ENCODE assay signal across 26 mouse cellular contexts in genomic region chr3:84770518-84770917, GRCm38 (mm10). TPM values are rescaled to one million over a fixed set of nuclear protein-coding genes. Genes with fewer than 3 reads are reported as not detected.
A peak's percentile ranks its signal among the peaks of the same experiment; 100 is the strongest.
DNase-seq lines count a peak whose midpoint lies in the region; ATAC-seq and TF ChIP-seq lines count a peak whose summit lies in the region.
"Had no signal": no experiment of that assay in that cellular context is flagged by ENCODE, and none has a peak within 500 bp of the region (broad histone marks: within the 10 kb centered on the region; RNA-seq: fewer than 3 reads in every experiment).

No protein-coding gene starts in this region.

- no peak for TF ChIP-seq RAD21 in CH12.LX (IDR thresholded peaks at IDR 0.05; ENCODE audit: low read depth, low read length)

- no peaks in the 10 kb centered on the region for H3K27me3 ChIP-seq in liver, embryonic 15.5 days
- H3K27me3 ChIP-seq in liver, embryonic 11.5 days (replicated peaks; ENCODE audit: control insufficient read depth, insufficient read depth, low read length), result no peaks in the 10 kb centered on the region
- H3K27me3 ChIP-seq in CH12.LX (replicated peaks), result no peaks in the 10 kb centered on the region
- H3K27me3 ChIP-seq in heart, adult 2 months (ENCODE audit: control insufficient read depth, insufficient read depth, low read length), result no peaks in the 10 kb centered on the region
- H3K27me3 ChIP-seq: embryonic facial prominence, embryonic 13.5 days; forebrain, embryonic 12.5 days; forebrain, embryonic 15.5 days; hindbrain, embryonic 13.5 days had no signal

- dilution Hi-C loops in CH12.LX (cut with MboI; ENCODE audit: extremely low pct_ligation_motif_present, extremely low pct_unique_long_range_greater_than_20kb, low sequenced_read_pairs), result no loop called here

- TF ChIP-seq CTCF in CH12.LX (conservative IDR thresholded peaks at IDR 0.05 in 1 of 2, IDR thresholded peaks at IDR 0.05 in 1 of 2; ENCODE audit: low read depth in 2 of 2, low read length in 2 of 2), result no peak
- TF ChIP-seq CTCF in heart, adult 2 months (IDR thresholded peaks at IDR 0.05), result no peak

- WGBS in liver, embryonic 15.5 days (ENCODE audit: insufficient replicate concordance), result 86% methylated on average over 6 of the region's 6 CpGs
- 90% methylated on average over 6 of the region's 6 CpGs for WGBS in liver, embryonic 11.5 days
- 89% methylated on average over 6 of the region's 6 CpGs for WGBS in heart, adult 2 months

- no peaks in the 10 kb centered on the region for H3K36me3 ChIP-seq in liver, embryonic 15.5 days (replicated peaks)
- H3K36me3 ChIP-seq in liver, embryonic 11.5 days (ENCODE audit: control insufficient read depth, insufficient read depth, low read length), result no peaks in the 10 kb centered on the region
- no peaks in the 10 kb centered on the region for H3K36me3 ChIP-seq in CH12.LX (replicated peaks in 1 of 2; ENCODE audit: control insufficient read depth in 1 of 2, insufficient read depth in 1 of 2, low read length in 1 of 2)
- no peaks in the 10 kb centered on the region for H3K36me3 ChIP-seq in heart, adult 2 months (ENCODE audit: control insufficient read depth, insufficient read depth, low read length)
- H3K36me3 ChIP-seq: embryonic facial prominence, embryonic 10.5 days; embryonic facial prominence, embryonic 13.5 days; forebrain, embryonic 12.5 days; forebrain, embryonic 15.5 days; hindbrain, embryonic 10.5 days; hindbrain, embryonic 13.5 days had no signal

- H3K9ac ChIP-seq in liver, embryonic 15.5 days, result no peak overlapping the region
- H3K9ac ChIP-seq in liver, embryonic 11.5 days (ENCODE audit: low read depth, low read length), result no peak overlapping the region
- no peak overlapping the region for H3K9ac ChIP-seq in CH12.LX (ENCODE audit: insufficient read depth, low read depth)
- no peak overlapping the region for H3K9ac ChIP-seq in heart, adult 2 months (ENCODE audit: low read depth, low read length)
- H3K9ac ChIP-seq: embryonic facial prominence, embryonic 13.5 days; forebrain, embryonic 12.5 days; forebrain, embryonic 15.5 days; hindbrain, embryonic 13.5 days had no signal

- H3K4me1 ChIP-seq in liver, embryonic 15.5 days (replicated peaks), result peaks cover 43% of the 10 kb centered on the region
- peaks cover 12% of the 10 kb centered on the region for H3K4me1 ChIP-seq in liver, embryonic 11.5 days (replicated peaks; ENCODE audit: control insufficient read depth, insufficient read depth, low read length)
- peaks cover 2 to 5% of the 10 kb centered on the region in 2 experiments; a peak in 1 of 4 replicates for H3K4me1 ChIP-seq in CH12.LX (ENCODE audit: control insufficient read depth in 1 of 2, insufficient read depth in 2 of 2)
- no peaks in the 10 kb centered on the region for H3K4me1 ChIP-seq in heart, adult 2 months (ENCODE audit: control insufficient read depth, insufficient read depth, low read length)
- H3K4me1 ChIP-seq: forebrain, embryonic 12.5 days; forebrain, embryonic 15.5 days; hindbrain, embryonic 10.5 days; hindbrain, embryonic 13.5 days had no signal

- no peak for ATAC-seq in liver, embryonic 15.5 days (ENCODE audit: insufficient read depth)
- no peak for ATAC-seq in liver, embryonic 11.5 days (replicated peaks; ENCODE audit: low FRiP score)
- ATAC-seq in inflammation-experienced regulatory T-cells, adult 6 months, result peak; percentile 32
- ATAC-seq: forebrain, embryonic 15.5 days; hindbrain, embryonic 16.5 days had no signal

- no peak for TF ChIP-seq EP300 in CH12.LX (IDR thresholded peaks at IDR 0.05; ENCODE audit: low read length)
- no peak for TF ChIP-seq EP300 in heart, adult 2 months (IDR thresholded peaks at IDR 0.05; ENCODE audit: insufficient read depth, low read depth, low read length)

- no peak overlapping the region for H3K4me2 ChIP-seq in liver, embryonic 15.5 days
- no peak overlapping the region for H3K4me2 ChIP-seq in liver, embryonic 11.5 days
- H3K4me2 ChIP-seq in CH12.LX (ENCODE audit: insufficient read depth, low read depth, poor library complexity, severe bottlenecking), result peak overlapping the region; percentile 35; the same call in 1 of the 2 replicates
- H3K4me2 ChIP-seq: embryonic facial prominence, embryonic 13.5 days; forebrain, embryonic 12.5 days; forebrain, embryonic 15.5 days; heart, embryonic 11.5 days; hindbrain, embryonic 13.5 days had no signal

- in situ Hi-C loops in CH12.LX (cut with MboI; ENCODE audit: low pct_ligation_motif_present, low pct_unique_long_range_greater_than_20kb, low sequenced_read_pairs), result no loop called here

- no peak overlapping the region for H3K4me3 ChIP-seq in liver, embryonic 15.5 days (replicated peaks)
- no peak overlapping the region for H3K4me3 ChIP-seq in liver, embryonic 11.5 days (ENCODE audit: low read depth, low read length)
- H3K4me3 ChIP-seq in CH12.LX (replicated peaks in 1 of 3; ENCODE audit: low read depth in 2 of 3, low read length in 2 of 3, poor library complexity in 1 of 3), result no peak overlapping the region
- no peak overlapping the region for H3K4me3 ChIP-seq in heart, adult 2 months
- H3K4me3 ChIP-seq: embryonic facial prominence, embryonic 10.5 days; embryonic facial prominence, embryonic 13.5 days; erythroblast, embryonic 14.5 days; forebrain, embryonic 12.5 days; forebrain, embryonic 15.5 days; hindbrain, embryonic 10.5 days; hindbrain, embryonic 13.5 days had no signal

- DNase-seq in liver, embryonic 11.5 days (ENCODE audit: low spot score), result no peak
- peak; percentile 16 for DNase-seq in CD4-positive, CD25-positive, alpha-beta regulatory T cell, adult 2 months (ENCODE audit: low read depth, low spot score)
- no peak for DNase-seq in CH12.LX (ENCODE audit: extremely low read depth)
- no peak for DNase-seq in kidney, postnatal 36 days
- no peak for DNase-seq in adrenal gland, adult 18-20 months (ENCODE audit: low spot score in 2 of 2)
- no peak for DNase-seq in heart, adult 2 months
- DNase-seq: adrenal gland, adult 8-10 months; adrenal gland, postnatal 25 days; cerebellum, adult 11-12 months; cerebellum, adult 8-10 months; cerebellum, postnatal 10 days; cerebellum, postnatal 36 days; embryo, embryonic 11 days; gastrocnemius, postnatal 25 days; heart, postnatal 36 days had no signal

- H3K27ac ChIP-seq in liver, embryonic 15.5 days (replicated peaks), result 0 out of 2 replicates have a peak overlapping the region, but pooled peaks have one; percentile 35
- H3K27ac ChIP-seq in liver, embryonic 11.5 days (ENCODE audit: low read depth, low read length), result no peak overlapping the region
- H3K27ac ChIP-seq in CH12.LX (ENCODE audit: insufficient read depth, low read depth), result no peak overlapping the region
- no peak overlapping the region for H3K27ac ChIP-seq in heart, adult 2 months
- H3K27ac ChIP-seq: embryonic facial prominence, embryonic 10.5 days; embryonic facial prominence, embryonic 13.5 days; forebrain, embryonic 12.5 days; forebrain, embryonic 15.5 days; hindbrain, embryonic 10.5 days; hindbrain, embryonic 13.5 days had no signal

- no peaks in the 10 kb centered on the region for H3K9me3 ChIP-seq in liver, embryonic 15.5 days (replicated peaks)
- no peaks in the 10 kb centered on the region for H3K9me3 ChIP-seq in liver, embryonic 11.5 days (ENCODE audit: control insufficient read depth, low read length)
- peaks cover 6% of the 10 kb centered on the region for H3K9me3 ChIP-seq in CH12.LX (replicated peaks; ENCODE audit: low read length)
- H3K9me3 ChIP-seq: embryonic facial prominence, embryonic 13.5 days; forebrain, embryonic 12.5 days; forebrain, embryonic 15.5 days; hindbrain, embryonic 10.5 days; hindbrain, embryonic 13.5 days had no signal

- H3K79me2 ChIP-seq in CH12.LX (replicated peaks; ENCODE audit: control insufficient read depth, extremely low read depth, insufficient read depth, poor library complexity, severe bottlenecking), result no peaks in the 10 kb centered on the region
- no peaks in the 10 kb centered on the region for H3K79me2 ChIP-seq in heart, adult 2 months (replicated peaks; ENCODE audit: control insufficient read depth, insufficient read depth, low read length)

- intact Hi-C loops in heart, adult 2 months (cut with DNase I), result no loop called here

- no peak for TF ChIP-seq POLR2A in CH12.LX (IDR thresholded peaks at IDR 0.05; ENCODE audit: low read depth, low read length)
- no peak for TF ChIP-seq POLR2A in heart, adult 2 months (IDR thresholded peaks at IDR 0.05; ENCODE audit: insufficient read depth, low read depth, low read length)

TF ChIP-seq in CH12.LX, 34 proteins besides CTCF, POLR2A, EP300 and RAD21:
- TF ChIP-seq SIN3A (IDR thresholded peaks at IDR 0.05; ENCODE audit: low read length) (no peak), SMC3 (IDR thresholded peaks at IDR 0.05; ENCODE audit: low read depth, low read length) (no peak), JUN (IDR thresholded peaks at IDR 0.05; ENCODE audit: insufficient read depth, low read depth, low read length) (no peak), TCF12 (IDR thresholded peaks at IDR 0.05; ENCODE audit: low read depth, low read length) (no peak), MYC (IDR thresholded peaks at IDR 0.05; ENCODE audit: low read depth, low read length) (no peak), MXI1 (IDR thresholded peaks at IDR 0.05; ENCODE audit: low read depth, low read length) (no peak), BHLHE40 (IDR thresholded peaks at IDR 0.05; ENCODE audit: low read depth, low read length) (no peak)
TF ChIP-seq in CH12.LX: peak in this region for 0.

RNA-seq across cellular contexts. Expression of gene Fbxw7, which starts 44.5 kb away (rescaled TPM):
- 2.5 and 3.0 TPM in 2 replicates for polyA plus RNA-seq in liver, embryonic 15.5 days (2015; fragmentation: Nextera tagmentation; extraction: Ambion mirVana)
- 5.7 and 7.0 TPM in 2 replicates for polyA plus RNA-seq in liver, embryonic 11.5 days (2014; fragmentation: Nextera tagmentation; extraction: Ambion mirVana)
- total RNA-seq in CH12.LX (2012; rRNA removed) (28.5 and 32.5 TPM in 2 replicates), CH12.LX (2014; rRNA removed) (29.8 and 32.6 TPM in 2 replicates)
- 28.4 and 31.3 TPM in 2 replicates for polyA plus RNA-seq in CH12.LX (2012; ENCODE audit: insufficient read length, low read depth)
- 10 to 100 TPM; 17.0 to 21.0 (median 17.2) TPM for polyA plus RNA-seq in inflammation-experienced regulatory T-cells, adult 6 months (2017; shearing (Covaris generic))
- 10 to 100 TPM; 15.6 to 19.3 TPM for total RNA-seq in adrenal gland, adult 18-20 months (2021)
- 10 to 100 TPM; 42.8 to 44.9 TPM for total RNA-seq in heart, adult 2 months (2021)
- polyA plus RNA-seq in heart, adult 2 months (2012; rRNA removed), result 14.3 and 34.5 TPM in 2 replicates
